ENCODE assay signal across 12 mouse cellular contexts in genomic region chr10:76643999-76644398, GRCm38 (mm10). TPM values are rescaled to one million over a fixed set of nuclear protein-coding genes. Genes with fewer than 3 reads are reported as not detected.
DNase-seq lines count a peak whose midpoint lies in the region; ATAC-seq and TF ChIP-seq lines count a peak whose summit lies in the region.
"Had no signal": no experiment of that assay in that cellular context is flagged by ENCODE, and none has a peak within 500 bp of the region (broad histone marks: within the 10 kb centered on the region; RNA-seq: fewer than 3 reads in every experiment).

No protein-coding gene starts in this region.

- H3K4me2 ChIP-seq in kidney, postnatal 0 days (ENCODE audit: low read length) = no peak overlapping the region
- no peak overlapping the region for H3K4me2 ChIP-seq in intestine, postnatal 0 days (replicated peaks; ENCODE audit: low read depth)
- no peak overlapping the region for H3K4me2 ChIP-seq in hindbrain, embryonic 13.5 days
- H3K4me2 ChIP-seq: midbrain, embryonic 12.5 days had no signal

- WGBS in kidney, postnatal 0 days = 55% methylated on average over 4 of the region's 4 CpGs
- 77% methylated on average over 4 of the region's 4 CpGs for WGBS in intestine, postnatal 0 days
- WGBS in hindbrain, embryonic 13.5 days = 88% methylated on average over 4 of the region's 4 CpGs

- no peak for ATAC-seq in kidney, postnatal 0 days (replicated peaks; ENCODE audit: low FRiP score, low read depth)
- no peak for ATAC-seq in intestine, postnatal 0 days
- no peak for ATAC-seq in hindbrain, embryonic 13.5 days (ENCODE audit: low FRiP score)
- ATAC-seq: CD4-positive, CD25-positive, alpha-beta regulatory T cell, adult 4 months; hindbrain, postnatal 0 days had no signal

- TF ChIP-seq CTCF in kidney, postnatal 0 days (IDR thresholded peaks at IDR 0.05; ENCODE audit: low read depth) = no peak
- TF ChIP-seq CTCF in intestine, postnatal 0 days (IDR thresholded peaks at IDR 0.05; ENCODE audit: low read depth) = no peak

- H3K4me3 ChIP-seq in kidney, postnatal 0 days (replicated peaks; ENCODE audit: low read depth, low read length) = no peak overlapping the region
- no peak overlapping the region for H3K4me3 ChIP-seq in intestine, postnatal 0 days (ENCODE audit: low read depth, low read length)
- no peak overlapping the region for H3K4me3 ChIP-seq in hindbrain, embryonic 13.5 days
- H3K4me3 ChIP-seq: forebrain, embryonic 10.5 days; midbrain, embryonic 12.5 days had no signal

- intact Hi-C loops in gastrocnemius, postnatal 14 days (cut with DNase I; ENCODE audit: low total_unique reads) = no loop called here

- H3K27ac ChIP-seq in kidney, postnatal 0 days = peak overlapping the region; percentile 67
- peak overlapping the region; percentile 57 for H3K27ac ChIP-seq in intestine, postnatal 0 days (ENCODE audit: low read depth, low read length)
- H3K27ac ChIP-seq in hindbrain, embryonic 13.5 days = no peak overlapping the region
- H3K27ac ChIP-seq: forebrain, embryonic 10.5 days; hindbrain, postnatal 0 days; midbrain, embryonic 12.5 days had no signal

- DNase-seq in kidney, postnatal 0 days (ENCODE audit: low spot score) = peak; percentile 75
- DNase-seq in kidney, postnatal 25 days = no peak
- DNase-seq in gastrocnemius, postnatal 14 days = peak; percentile 76
- DNase-seq in skeletal muscle tissue, adult 2 months (ENCODE audit: low read depth, low spot score) = peak; percentile 63
- no peak for DNase-seq in layer of hippocampus, adult 18-20 months (ENCODE audit: low spot score in 2 of 2)
- no peak for DNase-seq in adrenal gland, adult 18-20 months (ENCODE audit: low spot score in 2 of 2)

- no peaks in the 10 kb centered on the region for H3K36me3 ChIP-seq in kidney, postnatal 0 days (ENCODE audit: insufficient read depth, low read length)
- no peaks in the 10 kb centered on the region for H3K36me3 ChIP-seq in intestine, postnatal 0 days (ENCODE audit: control insufficient read depth, insufficient read depth)
- H3K36me3 ChIP-seq in hindbrain, embryonic 13.5 days = no peaks in the 10 kb centered on the region
- H3K36me3 ChIP-seq: forebrain, embryonic 10.5 days; midbrain, embryonic 12.5 days had no signal

- no peaks in the 10 kb centered on the region for H3K9me3 ChIP-seq in kidney, postnatal 0 days (replicated peaks; ENCODE audit: low read length)
- H3K9me3 ChIP-seq in intestine, postnatal 0 days (ENCODE audit: control insufficient read depth) = no peaks in the 10 kb centered on the region
- H3K9me3 ChIP-seq in hindbrain, embryonic 13.5 days = no peaks in the 10 kb centered on the region
- H3K9me3 ChIP-seq: forebrain, embryonic 10.5 days; midbrain, embryonic 12.5 days had no signal

- no peak overlapping the region for H3K9ac ChIP-seq in kidney, postnatal 0 days (ENCODE audit: low read depth, low read length)
- no peak overlapping the region for H3K9ac ChIP-seq in intestine, postnatal 0 days (ENCODE audit: low read depth, low read length)
- no peak overlapping the region for H3K9ac ChIP-seq in hindbrain, embryonic 13.5 days
- H3K9ac ChIP-seq: midbrain, embryonic 12.5 days had no signal

- H3K4me1 ChIP-seq in kidney, postnatal 0 days (replicated peaks; ENCODE audit: insufficient read depth, low read length) = no peaks in the 10 kb centered on the region
- no peaks in the 10 kb centered on the region for H3K4me1 ChIP-seq in intestine, postnatal 0 days (replicated peaks; ENCODE audit: control insufficient read depth, insufficient read depth, low read length)
- H3K4me1 ChIP-seq in hindbrain, embryonic 13.5 days (replicated peaks) = no peaks in the 10 kb centered on the region
- H3K4me1 ChIP-seq: forebrain, embryonic 10.5 days; midbrain, embryonic 12.5 days had no signal

- H3K27me3 ChIP-seq in kidney, postnatal 0 days (ENCODE audit: insufficient read depth, low read length) = no peaks in the 10 kb centered on the region
- no peaks in the 10 kb centered on the region for H3K27me3 ChIP-seq in intestine, postnatal 0 days (replicated peaks; ENCODE audit: control insufficient read depth, insufficient read depth, low read length)
- no peaks in the 10 kb centered on the region for H3K27me3 ChIP-seq in hindbrain, embryonic 13.5 days
- H3K27me3 ChIP-seq: midbrain, embryonic 12.5 days had no signal

RNA-seq across cellular contexts. Expression of gene Col6a2, which starts 20.6 kb away (rescaled TPM):
- 63.9 and 64.2 TPM in 2 replicates for polyA plus RNA-seq in kidney, postnatal 0 days (2015; fragmentation: Nextera tagmentation; extraction: Ambion mirVana)
- total RNA-seq in gastrocnemius, postnatal 14 days (2021) = 100 to 1,000 TPM; 236 to 279 TPM
- 99.2 and 101 TPM in 2 replicates for polyA plus RNA-seq in intestine, postnatal 0 days (2015; fragmentation: Nextera tagmentation; extraction: Ambion mirVana)
- polyA plus RNA-seq in hindbrain, embryonic 13.5 days (2015; fragmentation: Nextera tagmentation; extraction: Ambion mirVana) = 23.5 and 27.6 TPM in 2 replicates
- 1 to 10 TPM; 6.0 TPM for total RNA-seq in layer of hippocampus, adult 18-20 months (2021)
- 10 to 100 TPM; 20.4 to 44.9 TPM for total RNA-seq in adrenal gland, adult 18-20 months (2021)
- polyA plus RNA-seq: CD4-positive, CD25-positive, alpha-beta regulatory T cell, adult 4 months had no signal

Comparison
In these comparisons a context has a peak if more than half of its experiments do, and no peak if none do; other contexts are left out.
1. DNase-seq: peak in kidney, postnatal 0 days (single experiment), gastrocnemius, postnatal 14 days (single experiment) and skeletal muscle tissue, adult 2 months (single experiment); none in kidney, postnatal 25 days (0 of 2), layer of hippocampus, adult 18-20 months (0 of 2) and adrenal gland, adult 18-20 months (0 of 2).
2. RNA of gene Col6a2, which starts 20.6 kb away (total RNA-seq): 236 to 279 TPM in gastrocnemius, postnatal 14 days; 20.4 to 44.9 TPM in adrenal gland, adult 18-20 months and 6.0 TPM in layer of hippocampus, adult 18-20 months; every median in the first group is over 4 times any median in the second.